Mouse (Mus musculus) ES-E14 (cell line): ENCODE measurements around the gene Herpud1.

Source experiments
- CHD2 ChIP-seq: IDR thresholded peaks from 2 replicates; pipeline ENCODE4 v1.6.1; 2014; ENCODE audit warnings: mild to moderate bottlenecking, low read depth, low read length, inconsistent platforms
- HCFC1 ChIP-seq: IDR thresholded peaks from 2 replicates; pipeline ENCODE4 v1.6.1; 2012; ENCODE audit warnings: low read length, inconsistent platforms, borderline replicate concordance; ENCODE audit not compliant: insufficient read depth
- MAFK ChIP-seq: IDR thresholded peaks from 2 replicates; pipeline ENCODE4 v1.6.1; 2014; ENCODE audit warnings: mild to moderate bottlenecking, low read depth, low read length, inconsistent platforms; ENCODE audit not compliant: insufficient read depth

GRCm38 (mm10) chr8:94384166-94384565 lies 2.1 kb upstream of the Herpud1 start:
- TF ChIP-seq CHD2 = no peak
- TF ChIP-seq HCFC1 = no peak
- no peak for TF ChIP-seq MAFK
